Mouse (Mus musculus): ENCODE data around the gene Prkab2.

Prkab2 gene

DNA sequence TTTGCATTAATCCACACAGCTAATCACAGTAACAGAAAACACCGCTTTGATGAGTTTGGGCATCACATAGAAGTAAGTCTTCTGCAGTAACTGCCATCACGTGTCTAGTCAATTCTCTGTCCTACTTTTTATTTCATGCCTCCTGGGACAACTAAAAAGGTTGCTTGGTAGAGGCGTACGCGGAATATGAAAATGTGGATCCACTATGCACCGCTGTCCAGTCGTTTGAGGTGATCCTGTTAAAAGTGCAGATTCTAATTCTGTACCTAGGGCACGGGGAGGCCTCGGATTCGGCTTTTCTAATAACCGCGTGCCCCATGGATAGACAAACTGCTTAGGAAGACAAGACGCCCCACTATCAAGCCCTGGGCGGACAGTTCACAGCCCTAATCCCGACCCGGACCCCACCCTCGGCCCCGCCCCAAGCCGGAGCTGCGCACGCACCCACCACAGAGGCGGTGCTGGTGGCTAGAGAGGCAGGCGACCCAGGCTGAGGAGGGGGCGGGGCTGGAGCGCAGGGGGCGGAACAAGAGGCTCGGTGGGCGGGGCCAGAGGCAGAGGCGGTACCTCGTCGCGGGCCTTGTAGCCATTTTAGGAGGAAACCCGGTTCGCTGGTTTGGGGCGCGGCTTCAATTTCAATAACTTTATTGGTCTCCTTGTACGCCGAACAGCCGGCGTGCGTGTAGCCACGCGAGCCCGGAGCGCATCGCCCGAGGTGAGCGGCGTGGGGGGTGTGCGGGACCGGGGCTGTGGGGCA is at the start of gene Prkab2:
Gene Prkab2 (plus strand): TSS at position 539 of the 757 bp plus-strand sequence.
- in situ Hi-C loops (cut with MboI; ENCODE audit: unreplicated experiment in 2 of 2) = loop anchor here in 1 of 2 experiments (5.0 kb wide), 1 partner anchor 51 kb away; no protein-coding TSS in a partner anchor

DNA sequence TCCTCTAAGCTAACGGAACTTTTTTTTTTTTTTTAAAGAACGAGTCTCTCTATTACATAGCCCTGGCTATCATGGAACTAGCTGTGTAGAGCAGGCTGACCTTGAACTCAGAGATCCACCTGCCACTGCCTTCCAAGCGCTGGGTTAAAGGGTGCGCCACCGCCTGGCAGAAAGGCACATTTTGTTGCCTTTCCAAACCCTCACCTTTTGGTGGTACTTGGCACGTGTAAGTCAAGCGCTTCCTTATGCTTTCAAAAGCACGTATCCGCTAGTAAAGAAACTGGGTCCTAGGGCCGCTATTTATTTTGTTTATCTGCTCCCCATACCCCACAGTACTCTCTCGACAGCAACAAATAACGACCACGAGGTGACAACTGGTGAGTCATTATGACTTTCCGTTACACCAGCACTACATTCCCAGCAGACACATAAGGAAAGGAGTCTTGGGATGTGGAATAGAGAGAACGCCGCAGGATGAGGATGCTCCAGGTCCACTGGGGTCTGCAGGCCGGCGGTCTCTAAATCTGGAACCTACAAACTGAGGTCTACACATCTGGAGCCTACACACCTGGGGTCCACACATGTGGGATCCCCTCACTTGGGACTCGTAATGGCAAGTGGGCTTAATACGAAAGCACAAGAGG is 48.7 kb upstream of the Prkab2 start:
- in situ Hi-C loops (cut with MboI; ENCODE audit: unreplicated experiment in 2 of 2) = loop anchor here in 1 of 2 experiments (5.0 kb wide), 1 partner anchor 48 kb away; the partner anchor contains the start of gene Prkab2

DNA sequence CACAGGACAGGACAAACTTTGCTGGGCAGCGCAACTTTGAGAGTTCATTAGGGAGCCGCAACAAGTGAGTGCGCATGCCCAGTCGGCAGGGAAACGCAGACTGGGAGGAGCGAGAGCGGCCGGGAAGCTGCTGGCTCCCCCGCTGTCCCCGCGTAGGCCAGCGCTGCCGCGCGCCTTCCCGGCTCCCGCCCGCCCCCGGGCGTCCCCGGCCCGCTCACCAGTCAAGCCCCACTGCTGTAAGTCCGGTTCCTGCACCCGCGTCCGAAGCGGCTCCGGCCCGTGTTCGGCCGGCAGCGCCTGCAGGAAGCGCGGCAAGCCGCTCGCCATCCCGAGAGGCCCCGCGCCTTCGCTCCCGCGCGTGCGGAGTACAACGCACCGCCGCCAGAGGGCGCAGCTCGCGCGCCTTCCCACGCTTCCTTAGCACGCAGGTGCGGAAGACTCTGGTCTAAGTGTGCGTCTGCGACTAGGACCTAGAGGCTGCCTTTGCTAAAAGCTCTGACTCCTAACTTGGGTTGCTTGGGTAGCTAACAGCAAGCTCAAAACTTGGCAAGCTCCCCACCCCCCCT is 48.1 kb upstream of the Prkab2 start, which contains the start of gene Chd1l:
Gene Chd1l (minus strand): TSS at position 359 of the 566 bp plus-strand sequence.
- in situ Hi-C loops (cut with MboI; ENCODE audit: unreplicated experiment in 2 of 2) = loop anchor here in 1 of 2 experiments (5.0 kb wide), 1 partner anchor 47 kb away; the partner anchor contains the start of gene Prkab2

GRCm38 (mm10) chr3:97611021-97611420 is 47.0 kb upstream of the Prkab2 start:
- in situ Hi-C loops (cut with MboI; ENCODE audit: unreplicated experiment in 2 of 2) = no loop called here

- in situ Hi-C loops (cut with MboI; ENCODE audit: unreplicated experiment in 2 of 2) = no loop called here
Measured at GRCm38 (mm10) chr3:97615154-97615553, 42.8 kb upstream of the Prkab2 start.

DNA sequence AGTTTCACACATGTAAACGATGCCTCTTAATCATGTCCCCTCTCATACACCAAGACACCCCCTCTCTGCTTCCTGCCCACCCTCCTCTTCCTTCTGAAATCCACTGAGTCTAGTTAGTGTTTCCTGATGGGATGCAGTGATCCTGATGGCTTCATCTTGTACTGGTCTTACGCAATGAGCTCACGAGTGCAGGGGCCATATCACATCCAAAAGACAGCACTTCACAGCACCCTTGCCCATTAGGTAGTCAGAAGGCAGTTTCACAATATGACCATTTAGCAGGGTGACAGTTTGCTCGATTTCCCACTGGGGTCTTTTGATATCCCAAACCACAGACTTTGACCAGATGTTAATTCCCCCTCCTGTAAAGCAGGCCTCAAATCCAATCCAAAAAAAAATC is 42.1 kb upstream of the Prkab2 start:
- in situ Hi-C loops (cut with MboI; ENCODE audit: unreplicated experiment in 2 of 2) = no loop called here

- in situ Hi-C loops (cut with MboI; ENCODE audit: unreplicated experiment in 2 of 2) = no loop called here
Measured at GRCm38 (mm10) chr3:97617091-97617825, 40.7 kb upstream of the Prkab2 start.

DNA sequence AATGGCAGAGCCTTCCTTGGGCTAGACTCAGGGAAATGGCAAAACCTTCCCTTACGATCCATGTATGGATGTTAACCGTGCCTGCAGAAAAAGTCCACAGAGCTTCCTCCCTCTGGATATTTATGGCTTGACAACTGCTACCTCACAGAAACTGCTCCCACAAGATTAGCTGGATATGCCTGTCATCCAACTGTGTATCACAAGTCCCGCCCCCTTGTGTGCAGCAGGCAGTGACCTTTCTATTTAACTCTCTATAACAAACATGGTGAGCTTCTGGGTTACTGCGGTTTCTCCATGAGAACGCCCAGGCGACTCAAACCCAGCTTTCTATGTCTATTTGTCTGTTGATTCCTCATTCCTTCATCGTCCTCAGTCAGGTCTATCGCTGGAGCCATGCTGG is 40.1 kb upstream of the Prkab2 start:
- in situ Hi-C loops (cut with MboI; ENCODE audit: unreplicated experiment in 2 of 2) = no loop called here

DNA sequence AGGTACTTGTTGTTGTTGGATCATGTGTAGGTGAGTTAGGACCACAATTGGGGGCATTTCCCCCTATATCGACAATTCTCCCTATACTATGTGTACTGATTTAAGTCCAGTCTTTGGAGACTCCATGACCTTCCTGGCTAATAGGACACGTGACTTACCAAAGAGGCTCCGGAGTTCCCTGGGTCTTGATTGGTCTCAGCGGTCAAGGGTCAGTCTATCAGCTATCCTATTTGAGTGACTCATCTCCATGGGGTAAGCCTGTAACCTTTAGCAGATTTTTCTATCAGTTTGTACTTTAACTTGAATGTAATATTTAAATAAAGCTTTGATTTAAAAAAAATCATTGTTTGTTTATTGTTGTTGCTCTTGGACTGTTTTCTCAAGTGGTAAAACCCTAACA is 37.3 kb upstream of the Prkab2 start:
- in situ Hi-C loops (cut with MboI; ENCODE audit: unreplicated experiment in 2 of 2) = no loop called here

GRCm38 (mm10) chr3:97624611-97625010 is 33.4 kb upstream of the Prkab2 start:
- in situ Hi-C loops (cut with MboI; ENCODE audit: unreplicated experiment in 2 of 2) = no loop called here

DNA sequence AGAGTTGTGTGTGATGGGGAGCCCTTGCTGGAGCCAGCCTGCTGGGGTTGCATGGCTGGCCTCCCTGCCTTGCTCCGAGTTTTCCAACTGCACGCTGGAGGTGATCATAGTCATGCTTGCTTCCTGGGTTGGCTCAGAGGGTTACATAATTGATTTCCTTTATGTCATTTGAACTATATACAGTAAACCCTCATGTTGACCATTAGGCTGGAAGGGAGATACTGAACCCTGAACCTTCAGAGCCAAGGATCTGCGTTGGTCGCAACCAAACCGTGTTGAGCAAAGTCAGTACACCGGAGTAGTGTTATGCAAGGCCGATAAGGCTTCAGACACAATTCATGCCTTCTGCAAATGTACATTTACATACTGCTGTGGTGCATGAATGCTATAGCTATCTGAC is 30.1 kb upstream of the Prkab2 start:
- in situ Hi-C loops (cut with MboI; ENCODE audit: unreplicated experiment in 2 of 2) = no loop called here

GRCm38 (mm10) chr3:97628391-97629001 is 29.5 kb upstream of the Prkab2 start, which contains the start of gene Fmo5:
Gene Fmo5, plus strand, starts transcription at chr3:97628804.
- in situ Hi-C loops (cut with MboI; ENCODE audit: unreplicated experiment in 2 of 2) = no loop called here

- in situ Hi-C loops (cut with MboI; ENCODE audit: unreplicated experiment in 2 of 2) = no loop called here
Measured at GRCm38 (mm10) chr3:97629941-97630340, 28.1 kb upstream of the Prkab2 start.

DNA sequence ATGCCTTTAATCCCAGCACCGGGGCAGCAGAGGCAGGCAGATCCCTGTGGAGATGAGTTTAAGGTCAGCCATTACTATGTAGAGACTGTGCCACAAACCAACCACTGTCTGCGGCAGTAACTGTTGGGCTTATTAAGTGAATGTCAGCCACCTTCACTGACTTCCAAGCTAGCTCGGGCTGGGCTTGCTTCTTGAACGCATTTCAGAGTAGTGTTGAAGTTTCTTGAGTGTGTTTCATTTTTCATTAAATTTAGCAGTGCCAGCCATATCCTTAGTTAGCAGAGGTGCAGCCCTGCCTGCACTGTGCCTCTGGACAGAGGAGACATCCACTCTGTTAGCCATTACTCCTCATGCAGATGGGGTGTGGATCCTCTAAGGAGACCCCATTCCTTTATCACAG is 27.2 kb upstream of the Prkab2 start:
- in situ Hi-C loops (cut with MboI; ENCODE audit: unreplicated experiment in 2 of 2) = no loop called here

- in situ Hi-C loops (cut with MboI; ENCODE audit: unreplicated experiment in 2 of 2) = no loop called here
Measured at GRCm38 (mm10) chr3:97631258-97631860, 26.6 kb upstream of the Prkab2 start.

GRCm38 (mm10) chr3:97633456-97633855 is 24.5 kb upstream of the Prkab2 start:
- in situ Hi-C loops (cut with MboI; ENCODE audit: unreplicated experiment in 2 of 2) = no loop called here

DNA sequence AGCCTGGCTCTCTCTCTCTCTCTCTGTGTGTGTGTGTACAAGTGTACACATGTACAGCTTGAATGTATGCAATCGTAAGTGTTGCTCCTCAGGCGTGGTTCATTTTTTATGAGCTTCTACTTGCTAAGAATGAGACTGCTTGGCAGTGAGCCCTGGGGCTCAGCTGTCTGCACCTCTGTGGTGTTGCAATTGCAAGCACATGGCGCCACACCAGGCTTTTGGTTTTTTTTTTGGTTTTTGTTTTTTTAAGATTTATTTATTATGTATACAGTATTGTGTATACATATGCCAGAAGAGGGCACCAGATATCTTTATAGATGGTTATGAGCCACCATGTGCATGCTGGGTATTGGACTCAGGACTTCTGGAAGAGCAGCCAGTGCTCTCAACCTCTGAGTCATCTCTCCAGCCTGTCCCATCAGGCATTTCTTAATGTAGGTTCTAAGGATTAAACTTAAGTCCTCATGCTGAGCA is 23.7 kb upstream of the Prkab2 start:
- in situ Hi-C loops (cut with MboI; ENCODE audit: unreplicated experiment in 2 of 2) = no loop called here

DNA sequence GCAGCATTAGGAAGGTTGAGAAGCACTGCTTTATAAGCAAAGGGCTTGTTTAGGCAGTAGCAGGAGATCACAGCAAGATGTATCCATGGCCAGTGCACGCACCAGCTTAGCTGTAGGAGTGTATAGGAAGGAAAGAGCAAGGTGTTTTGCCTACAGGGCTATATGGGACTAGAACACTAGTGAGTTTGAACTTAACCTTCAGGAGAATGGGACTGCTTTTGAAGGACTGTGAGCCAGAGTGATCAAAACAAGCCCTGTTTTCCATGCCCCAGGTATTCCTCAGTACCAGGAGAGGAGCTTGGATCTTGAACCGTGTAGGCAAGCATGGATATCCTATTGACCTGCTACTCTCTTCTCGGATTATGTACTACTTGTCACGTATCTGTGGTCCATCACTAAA is 16.6 kb upstream of the Prkab2 start:
- in situ Hi-C loops (cut with MboI; ENCODE audit: unreplicated experiment in 2 of 2) = no loop called here

GRCm38 (mm10) chr3:97642001-97642400 is 16.0 kb upstream of the Prkab2 start:
- in situ Hi-C loops (cut with MboI; ENCODE audit: unreplicated experiment in 2 of 2) = no loop called here

GRCm38 (mm10) chr3:97648518-97648917 is 9.5 kb upstream of the Prkab2 start:
- in situ Hi-C loops (cut with MboI; ENCODE audit: unreplicated experiment in 2 of 2) = no loop called here
